Mouse (Mus musculus): ENCODE measurements at regions not wholly inside any gene's neighbourhood (a gene's known extent, or its start where the extent isn't known, plus 50 kb on each side); places are given as distances from the start of the nearest gene placed in this dataset.

GRCm38 (mm10) chr12:50194714-50195113 lies 454.2 kb downstream of the Prkd1 start:
- DNase-seq (ENCODE audit: low read depth, low spot score): no peak
- Histone ChIP-seq H3K9ac (ENCODE audit: control insufficient read depth, low read depth, low read length, poor library complexity, severe bottlenecking) (no peak overlapping the region), H3K27ac (ENCODE audit: control insufficient read depth, low read depth, low read length) (no peak overlapping the region), H3K36me3 (ENCODE audit: control insufficient read depth in 1 of 2, insufficient read depth in 2 of 2, low read length in 2 of 2) (no peaks in the 10 kb centered on the region), H3K9me3 (replicated peaks; ENCODE audit: insufficient read depth, low read length) (no peaks in the 10 kb centered on the region), H3K27me3 (ENCODE audit: control insufficient read depth in 1 of 2, insufficient read depth in 2 of 2, low read length in 2 of 2) (no peaks in the 10 kb centered on the region), H3K79me2 (ENCODE audit: control insufficient read depth, insufficient read depth, low read length, poor library complexity) (no peaks in the 10 kb centered on the region), H3K4me1 (ENCODE audit: control insufficient read depth in 1 of 2, insufficient read depth in 2 of 2, low read length in 2 of 2) (no peaks in the 10 kb centered on the region), H3K4me3 (ENCODE audit: control insufficient read depth in 1 of 2, insufficient read depth in 1 of 2, low read depth in 2 of 2, low read length in 2 of 2) (no peak overlapping the region)
- TF ChIP-seq CHD1 (IDR thresholded peaks at IDR 0.05; ENCODE audit: low read depth, low read length) (no peak), GATA1 (IDR thresholded peaks at IDR 0.05; ENCODE audit: low read depth, low read length) (no peak), MAX (IDR thresholded peaks at IDR 0.05; ENCODE audit: low read length) (no peak), HCFC1 (IDR thresholded peaks at IDR 0.05; ENCODE audit: low read depth, low read length) (no peak), POLR2AphosphoS5 (IDR thresholded peaks at IDR 0.05; ENCODE audit: borderline replicate concordance, low read depth, low read length) (no peak), E2F4 (IDR thresholded peaks at IDR 0.05; ENCODE audit: borderline replicate concordance, low read depth, low read length) (no peak), USF1 (IDR thresholded peaks at IDR 0.05; ENCODE audit: low read depth, low read length) (no peak), MAZ (IDR thresholded peaks at IDR 0.05; ENCODE audit: low read depth, low read length) (no peak), KAT2A (conservative IDR thresholded peaks at IDR 0.05; ENCODE audit: low read depth, low read length) (no peak), MEF2A (IDR thresholded peaks at IDR 0.05; ENCODE audit: extremely low read depth, insufficient replicate concordance, low read depth, low read length, poor library complexity, severe bottlenecking) (no peak), JUND (IDR thresholded peaks at IDR 0.05; ENCODE audit: low read depth, low read length) (no peak), ZMIZ1 (IDR thresholded peaks at IDR 0.05; ENCODE audit: low read depth, low read length) (no peak), TAL1 (IDR thresholded peaks at IDR 0.05; ENCODE audit: low read length) (no peak), ZC3H11A (IDR thresholded peaks at IDR 0.05; ENCODE audit: low read depth, low read length) (no peak), TCF12 (IDR thresholded peaks at IDR 0.05; ENCODE audit: low read depth, low read length) (no peak), MXI1 (IDR thresholded peaks at IDR 0.05; ENCODE audit: low read depth, low read length) (no peak), SMC3 (IDR thresholded peaks at IDR 0.05; ENCODE audit: low read depth, low read length) (no peak), RCOR1 (IDR thresholded peaks at IDR 0.05; ENCODE audit: low read depth, low read length) (no peak), MAFK (IDR thresholded peaks at IDR 0.05; ENCODE audit: borderline replicate concordance, low read depth, low read length) (no peak), NELFE (IDR thresholded peaks at IDR 0.05; ENCODE audit: low read depth, low read length) (no peak)

GRCm38 (mm10) chr12:50196339-50196738 lies 452.6 kb downstream of the Prkd1 start:
- H3K36me3 ChIP-seq (ENCODE audit: control insufficient read depth in 1 of 2, insufficient read depth in 2 of 2, low read length in 2 of 2): no peaks in the 10 kb centered on the region
- no peaks in the 10 kb centered on the region for H3K27me3 ChIP-seq (ENCODE audit: control insufficient read depth in 1 of 2, insufficient read depth in 2 of 2, low read length in 2 of 2)
- TF ChIP-seq ETS1 (IDR thresholded peaks at IDR 0.05; ENCODE audit: low read depth, low read length): no peak
- no peak for TF ChIP-seq POLR2AphosphoS2 (IDR thresholded peaks at IDR 0.05; ENCODE audit: low read length)
- TF ChIP-seq JUND (IDR thresholded peaks at IDR 0.05; ENCODE audit: low read depth, low read length): no peak
- TF ChIP-seq ZKSCAN1 (IDR thresholded peaks at IDR 0.05; ENCODE audit: low read depth, low read length): no peak
- no peak for TF ChIP-seq MAX (IDR thresholded peaks at IDR 0.05; ENCODE audit: low read length)
- no peak for TF ChIP-seq RCOR1 (IDR thresholded peaks at IDR 0.05; ENCODE audit: low read depth, low read length)
- no peak for TF ChIP-seq GATA1 (IDR thresholded peaks at IDR 0.05; ENCODE audit: low read depth, low read length)
- TF ChIP-seq NELFE (IDR thresholded peaks at IDR 0.05; ENCODE audit: low read depth, low read length): no peak
- TF ChIP-seq CTCF (IDR thresholded peaks at IDR 0.05 in 2 of 3, conservative IDR thresholded peaks at IDR 0.05 in 1 of 3; ENCODE audit: control insufficient read depth in 1 of 3, insufficient read depth in 1 of 3, low read depth in 2 of 3, low read length in 3 of 3, poor library complexity in 1 of 3, severe bottlenecking in 1 of 3): no peak
- TF ChIP-seq MYB (IDR thresholded peaks at IDR 0.05; ENCODE audit: low read depth, low read length): no peak
- no peak for TF ChIP-seq MAFK (IDR thresholded peaks at IDR 0.05; ENCODE audit: borderline replicate concordance, low read depth, low read length)
- TF ChIP-seq CHD1 (IDR thresholded peaks at IDR 0.05; ENCODE audit: low read depth, low read length): no peak
- no peak for TF ChIP-seq TBP (IDR thresholded peaks at IDR 0.05; ENCODE audit: low read depth, low read length)
- no peak for TF ChIP-seq POLR2AphosphoS5 (IDR thresholded peaks at IDR 0.05; ENCODE audit: borderline replicate concordance, low read depth, low read length)
- no peak for TF ChIP-seq MXI1 (IDR thresholded peaks at IDR 0.05; ENCODE audit: low read depth, low read length)
- no peak for TF ChIP-seq UBTF (IDR thresholded peaks at IDR 0.05; ENCODE audit: borderline replicate concordance, insufficient read depth, low read depth, low read length)
- no peak overlapping the region for H3K4me3 ChIP-seq (ENCODE audit: control insufficient read depth in 1 of 2, insufficient read depth in 1 of 2, low read depth in 2 of 2, low read length in 2 of 2)
- no peak overlapping the region for H3K9ac ChIP-seq (ENCODE audit: control insufficient read depth, low read depth, low read length, poor library complexity, severe bottlenecking)
- no peaks in the 10 kb centered on the region for H3K9me3 ChIP-seq (replicated peaks; ENCODE audit: insufficient read depth, low read length)
- H3K27ac ChIP-seq (ENCODE audit: control insufficient read depth, low read depth, low read length): no peak overlapping the region
- H3K79me2 ChIP-seq (ENCODE audit: control insufficient read depth, insufficient read depth, low read length, poor library complexity): no peaks in the 10 kb centered on the region
- no peaks in the 10 kb centered on the region for H3K4me1 ChIP-seq (ENCODE audit: control insufficient read depth in 1 of 2, insufficient read depth in 2 of 2, low read length in 2 of 2)
- no peak for DNase-seq (ENCODE audit: low read depth, low spot score)

Measured in MEL (cell line).